Mouse (Mus musculus) liver, adult 2 months (tissue): ENCODE measurements around the gene Nol4l. TPM values are rescaled to one million over a fixed set of nuclear protein-coding genes. Genes with fewer than 3 reads are reported as not detected.

ENCODE experiments used
- DNase-seq: peaks from one replicate; pipeline ENCODE4 v3.0.0-alpha.2; 2011; ENCODE audit warnings: low read depth, low spot score; ENCODE audit errors: extremely low read depth
- H3K27ac ChIP-seq: fragments of 200-500 bp; replicated peaks from 2 replicates; pipeline ENCODE4 v1.5.1; 2012; ENCODE audit warnings: low read depth, mild to moderate bottlenecking, control low read depth, inconsistent platforms, low read length; ENCODE audit not compliant: insufficient read depth
- H3K27me3 ChIP-seq: fragments of 200-500 bp; 2 replicates; pipeline ENCODE4 v1.6.1; 2012; ENCODE audit warnings: mild to moderate bottlenecking, moderate library complexity, low read length, inconsistent platforms; ENCODE audit not compliant: control insufficient read depth, insufficient read depth
- H3K36me3 ChIP-seq: fragments of 200-500 bp; 2 replicates; pipeline ENCODE4 v1.6.1; 2012; ENCODE audit warnings: low read length, inconsistent platforms; ENCODE audit not compliant: control insufficient read depth, insufficient read depth
- H3K4me1 ChIP-seq: fragments of 200-500 bp; 2 replicates; pipeline ENCODE4 v1.6.1; 2011; ENCODE audit warnings: low read length; ENCODE audit not compliant: control insufficient read depth, insufficient read depth
- H3K4me3 ChIP-seq: fragments of 200-500 bp; 2 replicates; pipeline ENCODE4 v1.5.1; 2011; ENCODE audit warnings: low read depth, mild to moderate bottlenecking, control low read depth, low read length, moderate library complexity; ENCODE audit not compliant: insufficient read depth
- H3K79me2 ChIP-seq: fragments of 200-500 bp; 2 replicates; pipeline ENCODE4 v1.6.1; 2012; ENCODE audit warnings: inconsistent platforms, mild to moderate bottlenecking, low read length, moderate library complexity; ENCODE audit not compliant: control insufficient read depth, insufficient read depth
- H3K9ac ChIP-seq: fragments of 200-500 bp; 2 replicates; pipeline ENCODE4 v1.6.1; 2012; ENCODE audit warnings: low read depth, mild to moderate bottlenecking, control low read depth, inconsistent platforms, low read length
- CTCF ChIP-seq: fragments of 200-500 bp; IDR thresholded peaks from 2 replicates; pipeline ENCODE4 v1.5.1; 2011; ENCODE audit warnings: low read depth, low read length, control low read depth
- POLR2A ChIP-seq: fragments of 200-500 bp; IDR thresholded peaks from 2 replicates; pipeline ENCODE4 v1.6.1; 2011; ENCODE audit warnings: low read length, control low read depth; ENCODE audit not compliant: insufficient read depth; ENCODE audit errors: extremely low read depth
- WGBS: fragments of 180-500 bp; shearing (Covaris S2); methylation state at CpG from one replicate; pipeline ENCODE4 v1.1.7; 2018; 5-methylcytosine and 5-hydroxymethylcytosine counted together
- polyA plus RNA-seq: library from polyadenylated mRNA; depleted of rRNA; stranded (reverse); fragments of >200 nt; gene quantifications from 2 replicates; pipeline ENCODE4 v1.2.3, GENCODE M21; 2012; rRNA removed
- total RNA-seq: library from RNA; depleted of rRNA; stranded (reverse); fragments of >200 nt; gene quantifications from 2 replicates; pipeline ENCODE4 v1.2.3, GENCODE M21; 2014; rRNA removed

The Nol4l gene
- total RNA-seq (0.18 and 0.34 TPM in 2 replicates), polyA plus RNA-seq (0.44 and 0.80 TPM in 2 replicates)

DNA sequence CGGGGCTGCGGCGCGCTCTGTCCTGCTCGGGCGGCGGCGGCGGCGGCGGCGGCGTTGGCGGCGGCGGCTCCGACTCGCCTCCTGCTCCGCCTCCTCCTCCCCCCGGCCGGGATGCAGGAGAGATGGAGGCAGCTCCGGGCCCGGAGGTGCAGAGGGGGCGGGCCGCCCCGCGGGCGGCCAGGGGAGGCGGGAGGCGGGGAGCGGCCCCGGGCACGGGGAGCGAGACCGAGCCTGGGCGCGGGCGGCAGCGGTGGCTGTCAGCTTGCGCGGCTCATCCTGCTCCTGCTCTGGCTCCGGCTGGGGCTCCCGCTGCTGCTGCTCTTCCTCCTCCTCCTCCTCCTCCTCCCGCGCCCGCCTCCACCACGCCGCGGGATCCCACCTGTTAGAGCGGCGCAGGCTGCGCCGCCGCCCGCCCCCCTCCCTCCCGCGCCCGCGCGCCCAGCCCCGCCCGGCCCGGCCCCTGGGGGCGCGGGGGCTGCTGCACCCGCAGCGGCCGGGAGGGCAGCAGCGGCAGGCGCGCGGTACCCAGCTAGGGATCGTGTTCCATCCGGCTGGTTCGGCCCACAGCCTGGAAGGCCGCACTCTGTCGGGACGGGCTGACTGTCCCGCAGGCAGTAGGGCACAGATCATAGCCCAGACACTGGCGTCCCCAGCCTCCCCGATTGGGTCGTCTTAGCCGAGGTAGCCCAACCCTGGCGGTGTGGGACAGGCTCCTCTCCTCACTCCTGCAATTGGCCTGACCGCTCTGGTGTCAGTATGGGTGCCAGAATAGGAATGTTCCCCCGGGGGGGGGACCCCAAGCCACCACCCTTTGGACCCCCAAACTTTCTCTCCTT lies at the start of gene Nol4l:
Nol4l (minus strand) TSS at position 41 of the 836 bp plus-strand sequence.
- peak within 1 kb of the TSS; percentile 62 for H3K9ac ChIP-seq
- no peaks in the 10 kb centered on the region for H3K79me2 ChIP-seq
- peak within 1 kb of the TSS; percentile 72 for H3K4me3 ChIP-seq
- H3K27me3 ChIP-seq, result peaks cover 21% of the 10 kb centered on the region
- no peak for DNase-seq
- no peaks in the 10 kb centered on the region; the same call in 1 of the 2 replicates for H3K4me1 ChIP-seq
- WGBS, result 7% methylated on average over 63 of the region's 86 CpGs
- H3K27ac ChIP-seq, result no peak within 1 kb of the TSS
- no peaks in the 10 kb centered on the region for H3K36me3 ChIP-seq
- TF ChIP-seq CTCF, result no peak
- TF ChIP-seq POLR2A, result no peak

DNA sequence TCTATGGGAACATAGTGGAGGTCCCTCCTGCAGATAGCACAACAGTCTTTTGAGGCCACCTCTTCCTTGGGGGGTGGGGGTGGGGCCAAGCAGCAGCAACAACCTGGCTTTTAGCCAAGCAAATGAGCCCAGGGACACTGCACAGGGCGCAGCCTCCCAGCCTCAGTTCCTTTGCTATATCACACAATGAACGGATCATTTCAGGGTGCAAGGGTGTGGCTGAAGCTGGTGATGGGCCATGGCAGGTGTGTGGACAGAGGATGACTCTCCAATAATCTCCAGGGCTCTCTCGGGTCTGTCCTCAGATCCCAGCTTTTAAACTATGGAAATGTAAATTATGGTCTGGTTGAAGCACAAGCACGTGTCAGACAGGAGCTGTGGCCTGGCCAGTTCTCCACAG lies 47.4 kb upstream of the Nol4l start:
- Histone ChIP-seq H3K79me2 (no peaks in the 10 kb centered on the region), H3K36me3 (no peaks in the 10 kb centered on the region), H3K4me1 (peaks cover 5% of the 10 kb centered on the region; the same call in 1 of the 2 replicates), H3K27me3 (no peaks in the 10 kb centered on the region), H3K27ac (no peak overlapping the region), H3K4me3 (no peak overlapping the region), H3K9ac (no peak overlapping the region)
- no peak for DNase-seq
- WGBS, result 77% methylated on average over 4 of the region's 4 CpGs
- TF ChIP-seq POLR2A (no peak), CTCF (no peak)

DNA sequence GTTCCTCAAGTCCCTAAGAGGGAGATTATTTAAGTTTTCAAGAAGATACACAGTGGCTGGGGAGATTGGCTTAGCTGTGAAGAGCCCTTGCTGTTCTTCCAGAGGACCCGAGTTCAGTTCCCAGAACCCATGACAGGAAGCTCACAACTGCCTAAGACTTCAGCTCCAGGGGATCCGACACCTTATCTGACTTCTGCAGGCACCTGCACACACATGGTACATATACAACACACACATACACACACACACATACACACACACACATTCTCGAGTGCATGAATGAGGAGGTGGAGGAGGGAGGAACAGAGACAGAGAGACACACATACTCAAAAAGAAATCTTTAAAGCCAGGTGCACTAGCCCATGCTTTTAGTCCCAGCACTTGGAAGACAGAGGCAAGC lies 46.4 kb upstream of the Nol4l start:
- H3K36me3 ChIP-seq, result no peaks in the 10 kb centered on the region
- H3K27ac ChIP-seq, result no peak overlapping the region
- 88% methylated on average over 3 of the region's 3 CpGs for WGBS
- H3K4me1 ChIP-seq, result 0 out of 2 replicates have a peak, but pooled peaks cover 2% of the 10 kb centered on the region
- no peak for DNase-seq
- H3K4me3 ChIP-seq, result no peak overlapping the region
- no peaks in the 10 kb centered on the region for H3K79me2 ChIP-seq
- no peak overlapping the region for H3K9ac ChIP-seq
- TF ChIP-seq POLR2A, result no peak
- no peak for TF ChIP-seq CTCF
- no peaks in the 10 kb centered on the region for H3K27me3 ChIP-seq

DNA sequence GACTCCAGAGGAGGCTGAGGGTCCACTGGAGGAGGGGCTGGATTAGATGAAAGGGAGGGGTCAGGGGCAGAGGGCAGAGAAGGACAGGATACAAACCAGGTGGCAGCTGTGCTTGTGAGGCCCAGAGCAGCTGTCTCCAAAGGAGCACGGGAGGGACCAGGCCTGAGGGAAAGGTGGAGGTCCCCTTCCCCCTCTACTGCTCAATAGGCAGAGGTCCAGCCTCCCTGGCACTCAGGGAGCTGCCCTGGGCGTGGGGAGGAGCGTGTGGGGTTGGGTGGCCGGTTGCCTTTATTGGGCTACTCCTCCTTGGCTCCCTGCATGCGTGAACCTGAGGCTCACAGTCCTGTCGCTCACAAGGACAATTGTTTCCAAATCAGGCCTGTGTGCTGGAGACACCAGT lies 45.8 kb upstream of the Nol4l start:
- Histone ChIP-seq H3K4me1 (0 out of 2 replicates have a peak, but pooled peaks cover 2% of the 10 kb centered on the region), H3K36me3 (no peaks in the 10 kb centered on the region), H3K79me2 (no peaks in the 10 kb centered on the region), H3K4me3 (no peak overlapping the region), H3K9ac (no peak overlapping the region), H3K27me3 (no peaks in the 10 kb centered on the region), H3K27ac (no peak overlapping the region)
- 79% methylated on average over 6 of the region's 6 CpGs for WGBS
- TF ChIP-seq POLR2A, result no peak
- TF ChIP-seq CTCF, result no peak
- no peak for DNase-seq

DNA sequence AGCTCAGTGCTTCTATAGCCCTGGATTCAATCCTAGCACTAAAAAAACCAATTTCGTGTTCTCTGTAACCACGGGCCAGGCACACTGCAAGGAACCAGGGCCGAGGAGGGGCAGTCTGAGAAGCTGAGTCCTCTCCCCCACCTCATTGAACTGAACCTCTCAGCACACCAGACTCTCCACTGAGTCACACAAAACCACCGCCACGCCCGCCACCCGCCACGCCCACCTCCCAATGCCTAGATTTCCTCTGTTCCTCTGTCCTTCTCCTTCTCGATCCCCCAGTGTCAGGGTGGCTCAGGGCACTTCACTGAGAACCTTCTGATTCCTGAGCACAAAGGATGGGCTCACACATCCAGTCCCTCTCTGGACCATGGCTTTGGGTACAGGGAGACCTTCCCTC lies 43.3 kb upstream of the Nol4l start:
- H3K79me2 ChIP-seq, result no peaks in the 10 kb centered on the region
- H3K27me3 ChIP-seq, result no peaks in the 10 kb centered on the region
- WGBS, result 98% methylated on average over 9 of the region's 9 CpGs
- no peak for DNase-seq
- TF ChIP-seq POLR2A (no peak), CTCF (no peak)
- no peaks in the 10 kb centered on the region for H3K4me1 ChIP-seq
- no peak overlapping the region for H3K27ac ChIP-seq
- no peak overlapping the region for H3K9ac ChIP-seq
- no peaks in the 10 kb centered on the region for H3K36me3 ChIP-seq
- no peak overlapping the region for H3K4me3 ChIP-seq

DNA sequence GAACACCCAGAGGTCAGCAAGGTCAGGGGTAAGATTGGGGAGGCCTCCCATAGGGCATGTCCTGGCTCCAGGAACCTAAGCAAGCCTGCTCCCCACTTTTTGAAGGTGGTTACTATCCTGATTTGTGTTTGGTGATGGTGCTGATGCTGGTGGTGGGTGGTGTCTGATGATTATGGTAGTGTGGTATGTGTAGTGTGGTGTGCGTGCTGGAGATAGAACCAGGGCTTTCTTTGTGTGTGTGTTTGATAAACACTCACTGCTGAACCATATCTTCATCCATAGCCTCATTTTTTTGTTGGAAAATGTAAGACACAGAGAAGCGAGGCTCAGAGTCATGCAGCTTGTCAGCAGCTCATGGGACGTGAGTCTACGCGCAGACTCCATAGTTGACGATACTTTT lies 38.8 kb upstream of the Nol4l start:
- Histone ChIP-seq H3K79me2 (no peaks in the 10 kb centered on the region), H3K9ac (no peak overlapping the region), H3K27me3 (no peaks in the 10 kb centered on the region), H3K4me1 (no peaks in the 10 kb centered on the region), H3K36me3 (no peaks in the 10 kb centered on the region), H3K27ac (no peak overlapping the region), H3K4me3 (no peak overlapping the region)
- 95% methylated on average over 6 of the region's 6 CpGs for WGBS
- TF ChIP-seq POLR2A (no peak), CTCF (no peak)
- no peak for DNase-seq
